Mouse (Mus musculus): ENCODE results near the gene Wfdc1. TPM values are rescaled to one million over a fixed set of nuclear protein-coding genes. Genes with fewer than 3 reads are reported as not detected.
A peak's percentile ranks its signal among the peaks of the same experiment; 100 is the strongest.

Gene Wfdc1
- polyA plus RNA-seq, 1 experiment from 2014 or later, result 5.7 TPM

DNA sequence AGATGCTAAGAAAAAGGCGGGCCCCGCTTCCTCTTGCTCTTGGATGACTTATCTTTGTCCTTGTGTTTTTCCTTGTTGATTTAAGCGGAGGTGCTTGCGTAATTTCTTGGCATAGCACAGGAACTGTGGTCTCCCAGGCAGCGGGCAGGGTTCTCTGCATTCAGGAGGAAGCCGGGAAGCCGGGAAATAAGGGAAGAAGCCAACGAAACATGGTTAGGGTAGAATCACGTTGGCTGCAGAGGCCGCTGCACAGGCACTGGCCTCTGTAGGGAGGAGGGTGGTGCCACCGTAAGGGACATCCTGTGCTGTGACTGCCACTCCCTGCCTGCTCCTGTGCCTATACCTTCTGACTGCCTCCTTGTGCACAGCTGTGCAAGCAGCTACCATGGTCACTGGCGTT, 49.1 kb downstream of the Wfdc1 start:
- no peak overlapping the region for H3K27ac ChIP-seq (replicated peaks; ENCODE audit: low read depth, low read length)
- WGBS, result 76% methylated on average over 12 of the region's 12 CpGs
- ATAC-seq (replicated peaks; ENCODE audit: insufficient number of reproducible peaks, low FRiP score, low TSS enrichment, low read depth) (no peak), DNase-seq (ENCODE audit: low spot score) (no peak)
- no peaks in the 10 kb centered on the region for H3K36me3 ChIP-seq (replicated peaks; ENCODE audit: control insufficient read depth, insufficient read depth, low read depth, low read length)
- H3K9ac ChIP-seq (replicated peaks; ENCODE audit: low read length), result no peak overlapping the region
- no peak overlapping the region for H3K4me3 ChIP-seq (ENCODE audit: low read depth, low read length)
- no peaks in the 10 kb centered on the region for H3K4me1 ChIP-seq (ENCODE audit: control insufficient read depth, insufficient read depth, low read length)
- H3K4me2 ChIP-seq (ENCODE audit: low read depth, low read length), result no peak overlapping the region
- no peaks in the 10 kb centered on the region for H3K27me3 ChIP-seq (ENCODE audit: control insufficient read depth, insufficient read depth, low read length)
- no peaks in the 10 kb centered on the region for H3K9me3 ChIP-seq (replicated peaks; ENCODE audit: control insufficient read depth, low read length)

GRCm38 (mm10) chr8:119716730-119717299, 50.6 kb downstream of the Wfdc1 start:
- Histone ChIP-seq H3K4me3 (ENCODE audit: low read depth, low read length) (no peak overlapping the region), H3K9me3 (replicated peaks; ENCODE audit: control insufficient read depth, low read length) (no peaks in the 10 kb centered on the region), H3K4me1 (ENCODE audit: control insufficient read depth, insufficient read depth, low read length) (no peaks in the 10 kb centered on the region), H3K27me3 (ENCODE audit: control insufficient read depth, insufficient read depth, low read length) (no peaks in the 10 kb centered on the region), H3K9ac (replicated peaks; ENCODE audit: low read length) (no peak overlapping the region), H3K27ac (replicated peaks; ENCODE audit: low read depth, low read length) (no peak overlapping the region), H3K4me2 (ENCODE audit: low read depth, low read length) (no peak overlapping the region), H3K36me3 (replicated peaks; ENCODE audit: control insufficient read depth, insufficient read depth, low read depth, low read length) (no peaks in the 10 kb centered on the region)
- no peak for DNase-seq (ENCODE audit: low spot score)
- no peak for ATAC-seq (replicated peaks; ENCODE audit: insufficient number of reproducible peaks, low FRiP score, low TSS enrichment, low read depth)

GRCm38 (mm10) chr8:119717765-119718164, 51.6 kb downstream of the Wfdc1 start:
- 54% methylated on average over 9 of the region's 9 CpGs for WGBS
- no peak for ATAC-seq (replicated peaks; ENCODE audit: insufficient number of reproducible peaks, low FRiP score, low TSS enrichment, low read depth)
- no peak overlapping the region for H3K27ac ChIP-seq (replicated peaks; ENCODE audit: low read depth, low read length)

GRCm38 (mm10) chr8:119719011-119719501, 52.9 kb downstream of the Wfdc1 start:
- no peak for DNase-seq (ENCODE audit: low spot score)
- Histone ChIP-seq H3K4me1 (ENCODE audit: control insufficient read depth, insufficient read depth, low read length) (no peaks in the 10 kb centered on the region), H3K36me3 (replicated peaks; ENCODE audit: control insufficient read depth, insufficient read depth, low read depth, low read length) (no peaks in the 10 kb centered on the region), H3K9ac (replicated peaks; ENCODE audit: low read length) (no peak overlapping the region), H3K4me3 (ENCODE audit: low read depth, low read length) (no peak overlapping the region), H3K9me3 (replicated peaks; ENCODE audit: control insufficient read depth, low read length) (no peaks in the 10 kb centered on the region), H3K27me3 (ENCODE audit: control insufficient read depth, insufficient read depth, low read length) (no peaks in the 10 kb centered on the region), H3K4me2 (ENCODE audit: low read depth, low read length) (no peak overlapping the region), H3K27ac (replicated peaks; ENCODE audit: low read depth, low read length) (no peak overlapping the region)
- WGBS, result 77% methylated on average over 12 of the region's 12 CpGs
- ATAC-seq (replicated peaks; ENCODE audit: insufficient number of reproducible peaks, low FRiP score, low TSS enrichment, low read depth), result no peak

More at GRCm38 (mm10) chr8:119717765-119718164, 51.6 kb downstream of the Wfdc1 start:
- H3K9me3 ChIP-seq (replicated peaks; ENCODE audit: control insufficient read depth, low read length), result no peaks in the 10 kb centered on the region
- no peaks in the 10 kb centered on the region for H3K27me3 ChIP-seq (ENCODE audit: control insufficient read depth, insufficient read depth, low read length)
- no peak overlapping the region for H3K4me2 ChIP-seq (ENCODE audit: low read depth, low read length)
- no peak overlapping the region for H3K9ac ChIP-seq (replicated peaks; ENCODE audit: low read length)
- H3K36me3 ChIP-seq (replicated peaks; ENCODE audit: control insufficient read depth, insufficient read depth, low read depth, low read length), result no peaks in the 10 kb centered on the region
- peak; percentile 54 for DNase-seq (ENCODE audit: low spot score)
- H3K4me1 ChIP-seq (ENCODE audit: control insufficient read depth, insufficient read depth, low read length), result no peaks in the 10 kb centered on the region
- no peak overlapping the region for H3K4me3 ChIP-seq (ENCODE audit: low read depth, low read length)

DNA sequence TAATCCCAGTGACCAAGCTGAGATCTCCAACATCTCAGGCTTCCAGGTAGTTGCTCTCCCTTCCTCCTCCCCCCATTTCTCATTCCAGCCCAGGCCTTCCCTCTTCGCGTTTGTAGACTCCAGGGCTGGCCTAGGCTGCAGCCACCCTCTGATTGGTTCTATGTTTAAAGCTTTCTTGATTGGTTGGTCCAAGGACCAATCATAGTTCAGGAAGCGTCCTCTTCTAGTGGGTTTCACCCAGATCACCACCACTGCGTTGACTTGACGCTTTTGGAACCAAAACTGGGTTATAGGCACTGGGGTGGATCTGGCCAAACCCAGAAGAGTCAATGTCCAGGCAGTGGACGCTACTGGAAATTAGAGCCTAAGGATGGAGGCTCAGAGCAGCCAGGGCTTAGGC, 56.2 kb downstream of the Wfdc1 start:
- Histone ChIP-seq H3K36me3 (replicated peaks; ENCODE audit: control insufficient read depth, insufficient read depth, low read depth, low read length) (no peaks in the 10 kb centered on the region), H3K27me3 (ENCODE audit: control insufficient read depth, insufficient read depth, low read length) (no peaks in the 10 kb centered on the region), H3K4me2 (ENCODE audit: low read depth, low read length) (no peak overlapping the region), H3K27ac (replicated peaks; ENCODE audit: low read depth, low read length) (no peak overlapping the region), H3K4me1 (ENCODE audit: control insufficient read depth, insufficient read depth, low read length) (no peaks in the 10 kb centered on the region), H3K9me3 (replicated peaks; ENCODE audit: control insufficient read depth, low read length) (no peaks in the 10 kb centered on the region), H3K9ac (replicated peaks; ENCODE audit: low read length) (no peak overlapping the region), H3K4me3 (ENCODE audit: low read depth, low read length) (no peak overlapping the region)
- DNase-seq (ENCODE audit: low spot score) (no peak), ATAC-seq (replicated peaks; ENCODE audit: insufficient number of reproducible peaks, low FRiP score, low TSS enrichment, low read depth) (no peak)
- 52% methylated on average over 6 of the region's 6 CpGs for WGBS

GRCm38 (mm10) chr8:119723676-119724075, 57.5 kb downstream of the Wfdc1 start:
- H3K9me3 ChIP-seq (replicated peaks; ENCODE audit: control insufficient read depth, low read length), result no peaks in the 10 kb centered on the region
- DNase-seq (ENCODE audit: low spot score) (no peak), ATAC-seq (replicated peaks; ENCODE audit: insufficient number of reproducible peaks, low FRiP score, low TSS enrichment, low read depth) (no peak)
- no peaks in the 10 kb centered on the region for H3K27me3 ChIP-seq (ENCODE audit: control insufficient read depth, insufficient read depth, low read length)
- 59% methylated on average over 4 of the region's 4 CpGs for WGBS
- no peaks in the 10 kb centered on the region for H3K36me3 ChIP-seq (replicated peaks; ENCODE audit: control insufficient read depth, insufficient read depth, low read depth, low read length)
- H3K4me2 ChIP-seq (ENCODE audit: low read depth, low read length), result no peak overlapping the region
- no peaks in the 10 kb centered on the region for H3K4me1 ChIP-seq (ENCODE audit: control insufficient read depth, insufficient read depth, low read length)
- no peak overlapping the region for H3K4me3 ChIP-seq (ENCODE audit: low read depth, low read length)
- H3K9ac ChIP-seq (replicated peaks; ENCODE audit: low read length), result no peak overlapping the region
- no peak overlapping the region for H3K27ac ChIP-seq (replicated peaks; ENCODE audit: low read depth, low read length)

GRCm38 (mm10) chr8:119724596-119724995, 58.4 kb downstream of the Wfdc1 start:
- Histone ChIP-seq H3K27ac (replicated peaks; ENCODE audit: low read depth, low read length) (no peak overlapping the region), H3K36me3 (replicated peaks; ENCODE audit: control insufficient read depth, insufficient read depth, low read depth, low read length) (no peaks in the 10 kb centered on the region), H3K27me3 (ENCODE audit: control insufficient read depth, insufficient read depth, low read length) (no peaks in the 10 kb centered on the region), H3K4me1 (ENCODE audit: control insufficient read depth, insufficient read depth, low read length) (no peaks in the 10 kb centered on the region), H3K9me3 (replicated peaks; ENCODE audit: control insufficient read depth, low read length) (no peaks in the 10 kb centered on the region), H3K4me3 (ENCODE audit: low read depth, low read length) (no peak overlapping the region), H3K9ac (replicated peaks; ENCODE audit: low read length) (no peak overlapping the region), H3K4me2 (ENCODE audit: low read depth, low read length) (no peak overlapping the region)
- 84% methylated on average over 6 of the region's 6 CpGs for WGBS
- no peak for ATAC-seq (replicated peaks; ENCODE audit: insufficient number of reproducible peaks, low FRiP score, low TSS enrichment, low read depth)
- DNase-seq (ENCODE audit: low spot score), result no peak

- ATAC-seq (replicated peaks; ENCODE audit: insufficient number of reproducible peaks, low FRiP score, low TSS enrichment, low read depth), result no peak
Measured at GRCm38 (mm10) chr8:119727093-119727492, 60.9 kb downstream of the Wfdc1 start.

More at GRCm38 (mm10) chr8:119727093-119727492, 60.9 kb downstream of the Wfdc1 start:
- Histone ChIP-seq H3K27ac (replicated peaks; ENCODE audit: low read depth, low read length) (no peak overlapping the region), H3K9ac (replicated peaks; ENCODE audit: low read length) (no peak overlapping the region), H3K4me3 (ENCODE audit: low read depth, low read length) (no peak overlapping the region), H3K4me2 (ENCODE audit: low read depth, low read length) (no peak overlapping the region), H3K4me1 (ENCODE audit: control insufficient read depth, insufficient read depth, low read length) (no peaks in the 10 kb centered on the region), H3K27me3 (ENCODE audit: control insufficient read depth, insufficient read depth, low read length) (no peaks in the 10 kb centered on the region), H3K9me3 (replicated peaks; ENCODE audit: control insufficient read depth, low read length) (no peaks in the 10 kb centered on the region), H3K36me3 (replicated peaks; ENCODE audit: control insufficient read depth, insufficient read depth, low read depth, low read length) (no peaks in the 10 kb centered on the region)
- DNase-seq (ENCODE audit: low spot score), result no peak
- WGBS, result 91% methylated on average over 8 of the region's 8 CpGs

Measured in embryonic facial prominence, embryonic 11.5 days (tissue).